Mouse (Mus musculus) spleen, adult 2 months (tissue): ENCODE measurements around the gene Gas7.

Source experiments
- CTCF ChIP-seq: fragments of 200-500 bp; IDR thresholded peaks from 2 replicates; pipeline ENCODE4 v1.5.1; 2011; ENCODE audit warnings: mild to moderate bottlenecking, inconsistent platforms; ENCODE audit not compliant: insufficient read depth, insufficient read length, insufficient replicate concordance; ENCODE audit errors: extremely low read depth
- POLR2A ChIP-seq: fragments of 200-500 bp; IDR thresholded peaks from 2 replicates; pipeline ENCODE4 v1.6.1; 2011; ENCODE audit warnings: low read depth, low read length, inconsistent platforms

DNA sequence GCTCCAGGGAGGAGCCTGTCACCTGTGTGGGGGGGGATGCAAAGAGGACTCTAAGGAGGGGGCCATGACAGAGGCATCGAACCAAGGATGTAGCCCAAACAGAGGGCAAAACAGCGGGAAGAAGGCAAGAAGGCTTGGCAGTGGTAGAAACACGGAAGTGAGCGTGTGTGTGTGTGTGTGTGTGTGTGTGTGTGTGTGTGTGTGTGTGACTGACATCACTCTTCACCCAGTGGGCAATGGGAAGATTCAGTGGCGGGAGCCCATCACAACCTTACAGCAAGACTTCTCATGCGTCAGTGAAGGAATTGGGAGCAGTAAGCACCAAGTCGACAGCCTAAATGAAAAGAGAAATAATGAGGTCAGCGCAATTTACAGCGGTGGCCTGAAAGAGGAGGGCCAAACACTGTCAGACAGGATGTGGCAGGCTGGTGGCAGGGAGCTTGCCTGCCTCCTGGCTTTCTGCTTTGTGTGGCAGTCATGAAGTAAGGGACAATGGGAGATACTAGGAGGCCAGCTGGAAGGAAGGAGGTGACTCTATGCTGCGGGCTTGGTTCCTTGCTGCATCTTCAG, 153.0 kb downstream of the Gas7 start:
- TF ChIP-seq CTCF (no peak), POLR2A (no peak)
